Mouse (Mus musculus): ENCODE measurements at regions not wholly inside any gene's neighbourhood (a gene's known extent, or its start where the extent isn't known, plus 50 kb on each side); places are given as distances from the start of the nearest gene placed in this dataset.

DNA sequence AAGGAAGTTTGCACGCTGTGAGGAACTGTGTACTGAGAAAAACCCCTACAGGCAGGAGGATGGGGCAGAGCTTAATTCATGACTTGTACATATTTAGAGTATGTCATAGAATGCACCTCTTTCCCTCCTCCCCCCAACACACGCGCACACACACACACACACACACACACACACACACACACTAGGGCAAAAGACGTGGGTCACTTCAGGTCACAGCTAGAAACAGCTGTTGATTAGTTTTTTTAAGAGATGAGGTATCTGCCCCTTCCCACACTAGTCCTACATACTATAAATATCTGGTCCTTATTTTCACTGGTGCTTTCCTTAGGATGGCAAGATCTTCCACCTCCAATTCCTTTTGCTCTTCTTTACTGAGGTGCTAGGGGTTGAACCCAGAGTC is 1207.7 kb upstream of the A1bg start:
- DNase-seq (ENCODE audit: low spot score): no peak

GRCm38 (mm10) chr15:62128546-62129212 is 1205.9 kb upstream of the A1bg start:
- DNase-seq (ENCODE audit: low spot score): no peak

- no peak for DNase-seq (ENCODE audit: low spot score)
Measured at GRCm38 (mm10) chr15:62127602-62128158, 1204.9 kb upstream of the A1bg start.

- DNase-seq (ENCODE audit: low spot score): no peak
Measured at GRCm38 (mm10) chr15:62125718-62126117, 1202.9 kb upstream of the A1bg start.

- no peak for DNase-seq (ENCODE audit: low spot score)
Measured at GRCm38 (mm10) chr15:62123756-62124155, 1200.9 kb upstream of the A1bg start.

DNA sequence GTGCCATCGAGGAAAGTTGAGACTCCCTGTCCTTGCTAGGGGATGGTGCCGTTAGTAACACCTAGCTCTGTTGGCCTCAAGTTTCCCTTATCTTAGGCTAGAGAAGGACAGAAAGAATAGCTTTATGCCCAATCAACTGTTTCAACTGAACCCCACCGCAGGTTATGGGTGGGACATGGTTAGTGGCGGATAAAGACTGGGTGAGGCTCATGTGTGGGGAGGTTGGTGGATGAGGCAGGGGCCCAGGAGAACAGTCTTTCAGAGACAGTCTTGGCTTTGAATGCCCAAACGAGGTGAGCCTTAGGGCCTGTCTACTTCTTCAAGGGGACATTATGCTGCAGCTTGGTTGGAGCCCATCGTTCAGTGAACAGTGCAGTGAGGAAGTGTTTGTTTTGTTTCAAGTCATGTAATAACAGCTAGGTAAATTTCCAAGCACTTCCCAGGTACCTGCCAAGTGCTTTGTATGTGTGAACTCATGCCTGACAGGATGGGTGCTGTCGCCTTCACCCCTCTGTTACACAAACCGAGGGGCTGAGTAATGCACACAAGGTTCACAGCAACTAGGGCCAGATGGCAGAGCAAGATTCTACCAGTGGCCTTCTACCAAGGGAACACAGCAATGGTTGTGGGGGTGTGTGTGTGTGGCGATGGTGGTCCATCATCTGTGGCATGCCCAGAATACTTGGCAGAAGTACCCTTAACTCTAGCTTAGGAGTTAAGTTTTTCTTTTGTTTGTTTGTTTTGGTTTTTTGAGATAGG is 1199.6 kb upstream of the A1bg start:
- no peak for DNase-seq (ENCODE audit: low spot score)

DNA sequence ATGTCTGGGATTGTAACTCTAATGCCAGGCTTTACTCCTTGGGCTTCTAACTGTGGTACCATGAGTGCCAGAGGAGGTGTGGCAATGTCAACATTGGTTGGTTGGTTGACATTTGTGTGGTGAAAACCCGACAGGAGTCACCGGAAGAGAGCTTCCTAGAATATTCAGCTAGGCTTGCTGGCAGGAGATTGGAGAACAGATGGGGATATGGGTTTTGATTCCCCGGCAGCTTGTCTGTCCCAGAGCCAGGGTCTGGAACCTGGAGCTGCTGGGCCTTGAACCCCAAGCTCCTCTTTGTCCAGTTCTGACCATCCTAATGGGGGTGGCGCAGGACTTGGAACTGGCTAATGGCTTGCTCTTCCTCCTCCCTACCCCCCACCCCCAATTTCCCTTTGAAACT is 1198.9 kb upstream of the A1bg start:
- no peak for DNase-seq (ENCODE audit: low spot score)

DNA sequence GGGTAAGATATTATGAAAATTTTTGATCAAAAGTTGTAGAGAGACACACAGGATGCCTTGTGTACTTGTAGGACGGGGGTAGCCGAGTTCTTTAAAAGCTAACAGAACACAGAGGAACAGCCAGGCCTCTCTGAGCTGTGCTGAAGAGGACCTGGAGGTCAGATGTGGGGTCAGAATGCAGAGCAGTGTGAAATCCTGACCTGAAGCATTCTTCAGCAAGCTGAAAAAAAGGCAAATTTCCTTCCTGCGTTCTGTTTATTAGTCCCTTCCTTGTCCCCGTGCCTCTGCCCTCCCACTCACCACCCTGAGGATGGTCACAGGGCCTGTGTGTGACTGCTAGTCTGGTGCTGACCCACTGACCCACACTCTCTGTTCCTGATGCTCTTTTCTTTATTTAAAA is 1197.9 kb upstream of the A1bg start:
- DNase-seq (ENCODE audit: low spot score): no peak

GRCm38 (mm10) chr15:62118997-62119396 is 1196.2 kb upstream of the A1bg start:
- DNase-seq (ENCODE audit: low spot score): no peak

GRCm38 (mm10) chr15:62116184-62116583 is 1193.4 kb upstream of the A1bg start:
- DNase-seq (ENCODE audit: low spot score): no peak

- no peak for DNase-seq (ENCODE audit: low spot score)
Measured at GRCm38 (mm10) chr15:62114815-62115214, 1192.0 kb upstream of the A1bg start.

DNA sequence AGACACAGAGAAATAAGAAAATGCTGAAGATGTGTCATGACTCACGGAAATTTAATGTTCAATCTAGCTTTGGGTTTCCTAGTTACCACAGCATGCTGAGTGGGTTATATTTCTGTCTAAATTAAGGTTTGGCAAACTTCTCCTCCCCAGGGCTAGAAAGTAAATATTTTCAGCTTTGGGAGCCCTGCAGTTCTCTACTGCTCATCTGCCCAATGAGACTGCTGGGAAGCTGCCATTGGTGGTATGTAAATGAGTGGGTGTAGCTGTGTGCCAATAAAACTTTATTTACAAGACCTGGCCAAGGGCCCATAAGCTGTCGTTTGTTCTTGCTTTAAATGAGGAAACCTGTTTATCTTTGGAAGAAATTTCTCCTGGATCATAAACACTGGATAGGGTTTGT is 1189.3 kb upstream of the A1bg start:
- DNase-seq (ENCODE audit: low spot score): peak; percentile 10

GRCm38 (mm10) chr15:62107976-62108375 is 1185.2 kb upstream of the A1bg start:
- no peak for DNase-seq (ENCODE audit: low spot score)

DNA sequence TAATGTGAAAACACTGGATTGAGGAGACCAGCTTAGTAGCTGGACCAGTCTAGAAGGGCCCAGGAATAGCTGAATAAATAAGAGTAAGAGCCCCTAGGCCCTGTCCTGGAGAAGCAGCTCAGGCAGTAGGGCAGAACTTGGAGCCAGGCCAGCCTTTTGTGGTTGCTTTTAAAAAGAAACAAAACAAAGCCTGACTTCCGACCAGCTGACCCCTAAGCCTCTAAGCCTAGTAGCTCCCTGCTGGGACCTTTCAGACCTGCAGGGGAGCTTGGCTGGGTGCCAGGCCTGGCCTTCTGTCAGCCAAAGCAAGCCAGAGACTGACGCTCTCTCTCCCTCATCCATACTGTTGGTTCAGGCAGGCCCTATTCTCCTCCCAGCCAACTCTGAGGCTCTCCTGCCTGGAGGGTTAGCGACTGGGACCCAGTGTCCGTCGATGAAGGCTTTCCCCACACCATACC is 1183.7 kb upstream of the A1bg start:
- peak; percentile 39 for DNase-seq (ENCODE audit: low spot score)

- DNase-seq (ENCODE audit: low spot score): no peak
Measured at GRCm38 (mm10) chr15:62105483-62105882, 1182.7 kb upstream of the A1bg start.

DNA sequence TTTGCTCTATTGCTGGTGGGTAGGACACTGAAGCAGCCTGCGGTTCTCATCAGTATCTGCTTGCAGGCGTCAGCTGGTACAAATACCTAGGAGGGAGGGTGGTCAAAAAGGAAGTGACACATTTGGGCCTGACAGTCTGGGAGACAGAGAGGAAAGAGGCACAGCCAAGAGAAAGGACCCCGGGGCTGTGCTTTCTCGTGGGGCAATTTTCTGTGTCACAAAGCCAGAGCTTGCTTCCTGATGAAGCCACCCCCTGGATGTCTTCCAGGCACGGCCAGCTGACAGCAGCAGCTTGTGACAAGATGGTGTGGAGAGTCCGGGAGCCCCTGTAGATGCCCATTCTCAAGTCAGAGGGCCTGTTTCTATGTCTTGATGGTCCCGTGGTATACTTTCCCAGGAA is 1181.8 kb upstream of the A1bg start:
- DNase-seq (ENCODE audit: low spot score): peak; percentile 13

DNA sequence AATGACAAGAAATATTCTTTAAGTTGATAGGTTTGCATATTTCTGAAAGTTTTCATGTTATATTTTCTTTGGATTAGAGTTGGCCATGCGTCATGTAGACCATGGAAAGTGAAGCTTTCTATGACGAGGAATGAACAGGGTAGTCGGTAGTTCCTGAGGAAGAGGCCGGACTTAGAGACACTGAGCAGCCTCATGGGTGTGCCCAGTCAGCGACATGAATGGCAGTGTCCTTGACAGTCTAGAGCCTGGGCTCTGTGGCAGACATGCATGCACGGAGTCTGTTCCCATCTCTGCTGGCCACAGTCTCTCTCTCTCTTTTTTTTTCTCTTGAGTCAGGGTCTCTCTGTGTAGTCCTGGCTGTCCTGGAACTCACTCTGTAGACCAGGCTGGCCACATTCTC is 1176.9 kb upstream of the A1bg start:
- no peak for DNase-seq (ENCODE audit: low spot score)

GRCm38 (mm10) chr15:62098791-62099660 is 1176.2 kb upstream of the A1bg start:
- no peak for DNase-seq (ENCODE audit: low spot score)

GRCm38 (mm10) chr15:62096778-62097177 is 1174.0 kb upstream of the A1bg start:
- DNase-seq (ENCODE audit: low spot score): no peak

DNA sequence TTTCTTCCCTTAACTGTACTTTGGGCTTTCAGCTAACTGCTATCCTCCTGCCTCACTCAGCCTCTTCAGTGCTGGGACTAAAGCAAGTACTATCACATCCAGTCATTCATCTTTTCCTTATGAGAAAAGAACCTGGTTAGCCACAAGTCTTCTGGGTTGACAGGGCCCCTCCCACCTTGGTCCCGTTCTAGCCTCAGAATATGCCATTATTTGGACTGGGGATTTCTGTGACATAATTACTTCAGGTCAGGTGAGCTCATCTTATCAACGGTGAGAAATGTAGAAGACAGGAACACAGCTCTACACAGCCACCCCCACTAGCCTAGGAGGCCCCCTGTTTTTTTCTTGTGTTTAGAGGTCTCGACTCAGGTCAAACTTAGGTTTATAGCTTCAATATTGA is 1172.4 kb upstream of the A1bg start:
- DNase-seq (ENCODE audit: low spot score): no peak

DNA sequence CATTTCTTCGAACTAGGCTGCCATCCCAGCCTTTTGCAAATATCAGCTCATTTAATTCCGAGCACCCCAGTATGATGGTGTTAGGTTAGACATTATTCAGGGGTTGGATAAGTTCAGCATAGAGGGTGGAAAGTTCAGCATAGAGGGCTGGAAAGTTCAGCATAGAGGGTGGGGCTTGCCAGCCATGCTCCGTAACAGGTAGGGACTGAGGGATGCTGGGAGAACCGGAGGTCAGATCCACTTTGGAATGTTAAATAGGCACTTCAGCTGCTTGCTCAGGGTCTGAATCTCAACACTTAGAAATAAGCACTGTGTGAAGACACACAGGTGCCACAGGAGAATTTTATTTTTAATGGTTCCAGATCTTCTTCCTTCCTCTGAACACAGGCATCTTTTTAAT is 1170.9 kb upstream of the A1bg start:
- no peak for DNase-seq (ENCODE audit: low spot score)

GRCm38 (mm10) chr15:62092671-62093185 is 1169.9 kb upstream of the A1bg start:
- DNase-seq (ENCODE audit: low spot score): no peak
